8 mouse cellular contexts compared by ENCODE assay signal in the genomic region with DNA sequence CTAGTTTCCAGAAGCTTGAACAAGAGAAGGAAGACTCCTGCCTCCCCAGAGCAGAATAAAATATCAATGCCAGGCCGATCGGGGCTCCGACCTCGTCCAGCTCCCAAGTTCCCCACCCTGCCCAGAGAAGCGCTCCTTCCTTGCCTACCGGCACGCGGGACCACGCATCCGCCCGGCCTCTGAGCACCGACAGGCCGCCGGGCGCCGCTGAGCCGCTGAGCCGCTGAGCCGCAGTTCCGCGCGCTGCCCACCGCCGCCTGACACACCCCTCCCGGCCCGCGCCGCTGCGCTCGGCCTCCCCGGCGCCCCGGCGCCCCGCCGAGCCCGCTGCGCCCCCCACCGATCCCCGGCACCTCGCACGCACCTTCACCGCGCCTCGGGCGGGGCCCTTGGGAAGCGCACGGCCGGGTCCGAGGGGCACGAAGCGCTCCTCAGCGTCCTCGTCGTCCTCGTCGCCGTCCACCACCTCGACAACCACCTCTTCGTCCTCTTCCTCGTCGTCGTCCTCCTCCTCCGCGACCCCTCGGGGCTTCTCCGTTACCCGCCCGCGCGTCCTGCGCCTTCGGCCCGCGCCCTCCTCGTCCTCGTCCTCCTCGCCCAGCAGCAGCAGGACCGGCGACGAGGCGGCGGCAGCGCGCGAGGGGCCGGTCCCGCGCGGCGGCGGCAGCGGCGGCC. TPM values are rescaled to one million over a fixed set of nuclear protein-coding genes. Genes with fewer than 3 reads are reported as not detected.
DNase-seq lines count a peak whose midpoint lies in the region; ATAC-seq and TF ChIP-seq lines count a peak whose summit lies in the region.

No protein-coding gene starts in this region.

- no peaks in the 10 kb centered on the region for H3K9me3 ChIP-seq in forebrain, embryonic 11.5 days (ENCODE audit: control insufficient read depth, low read length)

- ATAC-seq in forebrain, embryonic 11.5 days (replicated peaks; ENCODE audit: low FRiP score) = peak; percentile 65

- no peak for TF ChIP-seq POLR2A in bone marrow macrophage, adult 2 months (IDR thresholded peaks at IDR 0.05; ENCODE audit: borderline replicate concordance, low read depth, low read length)

- peak overlapping the region; percentile 89 for H3K4me2 ChIP-seq in forebrain, embryonic 11.5 days (ENCODE audit: low read depth, low read length, severe bottlenecking)

- H3K4me3 ChIP-seq in bone marrow macrophage, adult 2 months (ENCODE audit: insufficient read depth, low read length) = peak overlapping the region; percentile 100
- peak overlapping the region; percentile 84 for H3K4me3 ChIP-seq in forebrain, embryonic 11.5 days (ENCODE audit: low read depth, low read length)

- no peaks in the 10 kb centered on the region for H3K27me3 ChIP-seq in forebrain, embryonic 11.5 days (ENCODE audit: control insufficient read depth, insufficient read depth, low read length)

- peak overlapping the region; percentile 89 for H3K9ac ChIP-seq in forebrain, embryonic 11.5 days (ENCODE audit: low read length)

- under 1% methylated on average over 88 of the region's 94 CpGs for WGBS in forebrain, embryonic 11.5 days

- H3K36me3 ChIP-seq in forebrain, embryonic 11.5 days (ENCODE audit: control insufficient read depth, insufficient read depth, low read length) = no peaks in the 10 kb centered on the region

- intact Hi-C loops in heart, postnatal 25 days (cut with DNase I) = loop anchor here (5.0 kb wide), 1 partner anchor 207 kb away; no protein-coding TSS in a partner anchor

- TF ChIP-seq CTCF in bone marrow macrophage, adult 2 months (IDR thresholded peaks at IDR 0.05; ENCODE audit: low read depth, low read length) = no peak

- H3K4me1 ChIP-seq in bone marrow macrophage, adult 2 months (ENCODE audit: control insufficient read depth, insufficient read depth, low read length) = peaks cover 22% of the 10 kb centered on the region
- peaks cover 5% of the 10 kb centered on the region; the same call in 1 of the 2 replicates for H3K4me1 ChIP-seq in forebrain, embryonic 11.5 days (replicated peaks; ENCODE audit: control insufficient read depth, insufficient read depth, low read length)

- peak overlapping the region; percentile 56 for H3K27ac ChIP-seq in bone marrow macrophage, adult 2 months (ENCODE audit: insufficient read depth, low read depth, low read length)
- peak overlapping the region; percentile 79 for H3K27ac ChIP-seq in forebrain, embryonic 11.5 days (ENCODE audit: low read depth, low read length)

- peak; percentile 18 for DNase-seq in CD4-positive helper T cell, adult 2 months (ENCODE audit: low read depth, low spot score)
- peak; percentile 80 for DNase-seq in forebrain, embryonic 11.5 days (ENCODE audit: low spot score)
- peak; percentile 16 for DNase-seq in heart, postnatal 25 days (ENCODE audit: low spot score)
- peak; percentile 62 to 67 for DNase-seq in layer of hippocampus, postnatal 10 days (ENCODE audit: low spot score in 2 of 2)
- peak; percentile 23 for DNase-seq in lung, postnatal 25 days (ENCODE audit: low spot score)
- peak; percentile 71 for DNase-seq in retina, postnatal 1 day
- peak; percentile 34 for DNase-seq in urinary bladder, postnatal 14 days (ENCODE audit: low spot score)

RNA-seq across cellular contexts. Expression of a gene that starts 0.8 kb away (rescaled TPM):
- polyA plus RNA-seq in bone marrow macrophage, adult 2 months (2012; ENCODE audit: insufficient read depth, insufficient read length, missing spikeins) = 10.5 TPM in 2 replicates
- polyA plus RNA-seq in forebrain, embryonic 11.5 days (2014; fragmentation: Nextera tagmentation; extraction: Ambion mirVana) = 7.8 and 8.1 TPM in 2 replicates
- 10 to 100 TPM; 12.0 to 14.0 TPM for total RNA-seq in heart, postnatal 25 days (2021)
- total RNA-seq in layer of hippocampus, postnatal 10 days (2021) = 10 to 100 TPM; 48.3 to 48.8 TPM

Comparison
In these comparisons a context has a peak if more than half of its experiments do, and no peak if none do; other contexts are left out.
1. Peak in every context shown above with its lines: DNase-seq, ATAC-seq, H3K4me3 ChIP-seq and H3K27ac ChIP-seq.
2. DNase-seq: peak in every context shown above with its lines; median percentile 80 in forebrain, embryonic 11.5 days; 71 in retina, postnatal 1 day; 64 in layer of hippocampus, postnatal 10 days; 34 in urinary bladder, postnatal 14 days; 23 in lung, postnatal 25 days; 18 in CD4-positive helper T cell, adult 2 months; 16 in heart, postnatal 25 days.